Mouse (Mus musculus): ENCODE measurements at regions not wholly inside any gene's neighbourhood (a gene's known extent, or its start where the extent isn't known, plus 50 kb on each side); places are given as distances from the start of the nearest gene placed in this dataset.

DNA sequence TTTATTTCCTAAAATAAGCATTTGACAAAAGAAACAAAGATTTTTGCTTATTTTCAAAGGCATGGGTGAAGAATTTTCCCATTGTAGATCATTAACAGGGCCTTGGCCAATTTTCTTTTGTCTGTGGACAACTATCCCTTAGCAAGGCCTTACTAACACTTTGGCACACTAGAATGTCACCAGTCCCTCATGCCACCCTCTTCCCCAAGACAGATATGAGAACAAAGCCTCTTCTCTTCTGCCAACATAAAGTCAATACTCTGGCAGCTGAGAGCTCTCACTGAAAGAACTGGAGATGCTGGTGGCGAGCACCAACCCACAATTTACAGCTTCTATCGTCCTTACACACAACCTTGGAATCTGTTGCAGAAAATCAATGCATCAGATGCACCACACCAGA is 215.1 kb upstream of the Tmeff2 start:
- Histone ChIP-seq H3K27me3 (ENCODE audit: control insufficient read depth, insufficient read depth, low read length) (no peaks in the 10 kb centered on the region), H3K36me3 (ENCODE audit: control insufficient read depth, insufficient read depth, low read length) (no peaks in the 10 kb centered on the region), H3K4me1 (ENCODE audit: control insufficient read depth, insufficient read depth, low read length) (no peaks in the 10 kb centered on the region), H3K4me2 (ENCODE audit: low read depth, severe bottlenecking) (no peak overlapping the region), H3K27ac (replicated peaks; ENCODE audit: low read depth, low read length) (no peak overlapping the region), H3K9me3 (ENCODE audit: control insufficient read depth, low read length) (no peaks in the 10 kb centered on the region), H3K4me3 (ENCODE audit: low read depth, low read length) (no peak overlapping the region), H3K9ac (ENCODE audit: low read length) (no peak overlapping the region)
- DNase-seq (ENCODE audit: low spot score): no peak
- no peak for ATAC-seq (ENCODE audit: insufficient number of reproducible peaks, low FRiP score, low TSS enrichment, low read depth)
- 85% methylated on average over 2 of the region's 2 CpGs for WGBS

DNA sequence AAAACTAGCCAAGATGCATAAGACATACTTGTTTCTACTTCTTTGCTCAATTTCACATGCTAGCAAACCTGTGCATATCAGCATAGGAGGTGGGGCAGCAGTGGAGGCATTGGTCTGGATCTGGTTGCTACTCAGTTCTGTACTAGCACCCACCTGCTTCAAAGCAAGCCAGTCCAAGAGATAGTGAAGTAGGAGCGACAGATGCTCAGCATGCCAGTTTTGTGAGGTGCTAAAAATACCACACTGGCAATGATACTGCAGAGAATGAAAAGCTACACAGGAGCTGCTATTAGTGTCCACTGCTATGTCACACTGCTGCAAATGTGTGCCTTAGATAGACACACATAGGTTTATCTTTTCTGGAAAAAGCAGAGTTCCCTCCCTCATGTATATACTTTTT is 203.5 kb upstream of the Tmeff2 start:
- Histone ChIP-seq H3K36me3 (ENCODE audit: control insufficient read depth, insufficient read depth, low read length) (no peaks in the 10 kb centered on the region), H3K4me3 (ENCODE audit: low read depth, low read length) (no peak overlapping the region), H3K4me1 (ENCODE audit: control insufficient read depth, insufficient read depth, low read length) (no peaks in the 10 kb centered on the region), H3K27ac (replicated peaks; ENCODE audit: low read depth, low read length) (no peak overlapping the region), H3K9me3 (ENCODE audit: control insufficient read depth, low read length) (no peaks in the 10 kb centered on the region), H3K27me3 (ENCODE audit: control insufficient read depth, insufficient read depth, low read length) (no peaks in the 10 kb centered on the region), H3K4me2 (ENCODE audit: low read depth, severe bottlenecking) (no peak overlapping the region), H3K9ac (ENCODE audit: low read length) (no peak overlapping the region)
- no peak for DNase-seq (ENCODE audit: low spot score)
- ATAC-seq (ENCODE audit: insufficient number of reproducible peaks, low FRiP score, low TSS enrichment, low read depth): no peak
- WGBS: 80% methylated on average over 1 of the region's 1 CpGs

DNA sequence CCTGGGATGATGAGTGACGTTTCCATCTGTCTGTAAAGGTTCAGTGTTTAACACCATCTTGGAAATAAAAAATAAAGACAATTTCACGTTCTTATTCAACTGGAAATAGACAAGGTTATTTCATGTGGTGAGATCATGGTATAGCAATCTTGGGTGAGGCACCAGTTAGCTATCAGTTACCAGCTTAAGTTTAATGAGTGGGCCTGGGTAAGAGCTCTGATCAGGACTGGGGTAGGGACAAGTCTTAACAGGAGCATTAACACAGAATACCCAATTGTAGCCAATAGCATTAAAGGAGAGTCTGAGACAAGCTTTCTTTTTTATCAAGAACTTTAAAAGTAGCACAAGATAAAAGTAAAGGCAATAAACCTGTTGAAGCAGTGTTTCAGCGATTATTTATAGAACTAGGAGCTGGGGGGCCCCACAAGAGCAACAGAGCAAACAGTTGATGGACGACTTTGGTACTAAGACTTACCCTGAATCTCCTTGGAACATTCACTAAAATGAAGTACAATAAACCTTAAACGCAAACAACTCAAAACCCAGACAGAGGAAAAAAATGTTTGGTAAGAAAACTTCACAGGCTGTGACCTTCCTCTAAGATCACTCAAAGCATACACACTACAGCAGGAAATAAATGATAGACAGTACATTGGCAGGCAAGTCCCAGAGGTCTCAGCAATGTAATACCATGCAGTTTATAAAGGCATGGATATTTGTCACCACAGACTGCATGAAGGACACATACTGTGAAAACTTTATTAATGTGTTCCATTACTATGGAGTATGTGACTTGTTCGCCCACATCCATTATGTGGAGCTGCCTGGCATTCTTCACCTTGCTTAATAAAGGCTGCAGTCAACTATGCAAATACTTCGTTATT is 202.9 kb upstream of the Tmeff2 start:
- 74% methylated on average over 7 of the region's 7 CpGs for WGBS
- Histone ChIP-seq H3K36me3 (ENCODE audit: control insufficient read depth, insufficient read depth, low read length) (no peaks in the 10 kb centered on the region), H3K27ac (replicated peaks; ENCODE audit: low read depth, low read length) (no peak overlapping the region), H3K9me3 (ENCODE audit: control insufficient read depth, low read length) (no peaks in the 10 kb centered on the region), H3K4me1 (ENCODE audit: control insufficient read depth, insufficient read depth, low read length) (no peaks in the 10 kb centered on the region), H3K9ac (ENCODE audit: low read length) (no peak overlapping the region), H3K4me3 (ENCODE audit: low read depth, low read length) (no peak overlapping the region), H3K27me3 (ENCODE audit: control insufficient read depth, insufficient read depth, low read length) (no peaks in the 10 kb centered on the region), H3K4me2 (ENCODE audit: low read depth, severe bottlenecking) (no peak overlapping the region)
- no peak for DNase-seq (ENCODE audit: low spot score)
- no peak for ATAC-seq (ENCODE audit: insufficient number of reproducible peaks, low FRiP score, low TSS enrichment, low read depth)

DNA sequence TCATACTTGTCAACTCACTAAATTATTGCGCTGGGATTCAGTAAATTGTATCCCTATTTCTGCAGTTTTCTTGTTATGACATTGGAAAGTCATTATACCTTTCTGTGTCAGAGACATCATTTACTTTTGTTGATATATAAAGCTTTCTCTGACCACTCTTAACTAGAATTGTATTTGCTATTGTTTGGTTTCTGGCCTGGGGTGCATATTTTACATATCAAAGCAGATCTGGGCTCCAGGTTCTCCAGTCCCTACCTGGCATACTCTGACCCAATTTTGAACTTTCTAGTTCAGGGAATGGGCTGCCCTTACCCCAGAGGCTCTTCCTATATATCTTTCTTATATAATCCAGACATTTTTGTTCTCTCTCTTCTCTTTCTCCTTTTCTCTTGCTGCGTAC is 195.8 kb upstream of the Tmeff2 start:
- H3K9me3 ChIP-seq (ENCODE audit: control insufficient read depth, low read length): no peaks in the 10 kb centered on the region
- no peaks in the 10 kb centered on the region for H3K4me1 ChIP-seq (ENCODE audit: control insufficient read depth, insufficient read depth, low read length)
- H3K27ac ChIP-seq (replicated peaks; ENCODE audit: low read depth, low read length): no peak overlapping the region
- no peak overlapping the region for H3K4me3 ChIP-seq (ENCODE audit: low read depth, low read length)
- H3K4me2 ChIP-seq (ENCODE audit: low read depth, severe bottlenecking): no peak overlapping the region
- no peaks in the 10 kb centered on the region for H3K27me3 ChIP-seq (ENCODE audit: control insufficient read depth, insufficient read depth, low read length)
- H3K9ac ChIP-seq (ENCODE audit: low read length): no peak overlapping the region
- no peaks in the 10 kb centered on the region for H3K36me3 ChIP-seq (ENCODE audit: control insufficient read depth, insufficient read depth, low read length)
- WGBS: 90% methylated on average over 2 of the region's 2 CpGs
- no peak for ATAC-seq (ENCODE audit: insufficient number of reproducible peaks, low FRiP score, low TSS enrichment, low read depth)
- DNase-seq (ENCODE audit: low spot score): no peak

GRCm38 (mm10) chr1:50745049-50745448 is 155.4 kb upstream of the Tmeff2 start:
- no peaks in the 10 kb centered on the region for H3K27me3 ChIP-seq (ENCODE audit: control insufficient read depth, insufficient read depth, low read length)
- ATAC-seq (ENCODE audit: insufficient number of reproducible peaks, low FRiP score, low TSS enrichment, low read depth) (no peak), DNase-seq (ENCODE audit: low spot score) (no peak)
- H3K4me2 ChIP-seq (ENCODE audit: low read depth, severe bottlenecking): no peak overlapping the region
- no peak overlapping the region for H3K27ac ChIP-seq (replicated peaks; ENCODE audit: low read depth, low read length)
- no peaks in the 10 kb centered on the region for H3K4me1 ChIP-seq (ENCODE audit: control insufficient read depth, insufficient read depth, low read length)
- 78% methylated on average over 5 of the region's 5 CpGs for WGBS
- H3K9me3 ChIP-seq (ENCODE audit: control insufficient read depth, low read length): no peaks in the 10 kb centered on the region
- H3K36me3 ChIP-seq (ENCODE audit: control insufficient read depth, insufficient read depth, low read length): no peaks in the 10 kb centered on the region
- no peak overlapping the region for H3K9ac ChIP-seq (ENCODE audit: low read length)
- H3K4me3 ChIP-seq (ENCODE audit: low read depth, low read length): no peak overlapping the region

GRCm38 (mm10) chr1:50770211-50770610 is 130.2 kb upstream of the Tmeff2 start:
- DNase-seq (ENCODE audit: low spot score): no peak
- H3K4me2 ChIP-seq (ENCODE audit: low read depth, severe bottlenecking): no peak overlapping the region
- H3K9ac ChIP-seq (ENCODE audit: low read length): no peak overlapping the region
- H3K9me3 ChIP-seq (ENCODE audit: control insufficient read depth, low read length): no peaks in the 10 kb centered on the region
- H3K36me3 ChIP-seq (ENCODE audit: control insufficient read depth, insufficient read depth, low read length): no peaks in the 10 kb centered on the region
- H3K4me3 ChIP-seq (ENCODE audit: low read depth, low read length): no peak overlapping the region
- no peak for ATAC-seq (ENCODE audit: insufficient number of reproducible peaks, low FRiP score, low TSS enrichment, low read depth)
- H3K4me1 ChIP-seq (ENCODE audit: control insufficient read depth, insufficient read depth, low read length): no peaks in the 10 kb centered on the region
- H3K27ac ChIP-seq (replicated peaks; ENCODE audit: low read depth, low read length): no peak overlapping the region
- no peaks in the 10 kb centered on the region for H3K27me3 ChIP-seq (ENCODE audit: control insufficient read depth, insufficient read depth, low read length)

DNA sequence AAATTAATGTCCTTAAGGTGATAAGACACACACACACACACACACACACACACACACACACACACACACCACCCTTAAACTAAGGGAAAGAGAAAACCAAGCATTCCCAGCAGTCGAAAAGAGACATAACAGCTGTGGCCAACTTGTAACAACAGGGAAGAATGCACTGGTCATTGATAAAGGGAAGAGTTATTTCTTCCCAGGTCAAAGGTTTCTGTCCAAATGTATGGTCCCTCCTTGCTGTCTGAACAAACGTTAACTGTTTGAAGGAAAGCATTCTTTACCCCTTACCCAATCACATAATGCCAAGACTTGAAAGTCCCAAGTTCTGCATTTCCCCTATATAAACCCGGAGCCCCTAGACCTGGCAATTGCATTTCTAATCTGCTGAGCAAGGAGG is 105.2 kb upstream of the Tmeff2 start:
- no peak for ATAC-seq (ENCODE audit: insufficient number of reproducible peaks, low FRiP score, low TSS enrichment, low read depth)
- no peaks in the 10 kb centered on the region for H3K36me3 ChIP-seq (ENCODE audit: control insufficient read depth, insufficient read depth, low read length)
- H3K4me3 ChIP-seq (ENCODE audit: low read depth, low read length): no peak overlapping the region
- no peaks in the 10 kb centered on the region for H3K4me1 ChIP-seq (ENCODE audit: control insufficient read depth, insufficient read depth, low read length)
- H3K9ac ChIP-seq (ENCODE audit: low read length): no peak overlapping the region
- H3K27ac ChIP-seq (replicated peaks; ENCODE audit: low read depth, low read length): no peak overlapping the region
- H3K27me3 ChIP-seq (ENCODE audit: control insufficient read depth, insufficient read depth, low read length): no peaks in the 10 kb centered on the region
- WGBS: 45% methylated on average over 3 of the region's 3 CpGs
- no peak for DNase-seq (ENCODE audit: low spot score)
- H3K9me3 ChIP-seq (ENCODE audit: control insufficient read depth, low read length): no peaks in the 10 kb centered on the region
- no peak overlapping the region for H3K4me2 ChIP-seq (ENCODE audit: low read depth, severe bottlenecking)

DNA sequence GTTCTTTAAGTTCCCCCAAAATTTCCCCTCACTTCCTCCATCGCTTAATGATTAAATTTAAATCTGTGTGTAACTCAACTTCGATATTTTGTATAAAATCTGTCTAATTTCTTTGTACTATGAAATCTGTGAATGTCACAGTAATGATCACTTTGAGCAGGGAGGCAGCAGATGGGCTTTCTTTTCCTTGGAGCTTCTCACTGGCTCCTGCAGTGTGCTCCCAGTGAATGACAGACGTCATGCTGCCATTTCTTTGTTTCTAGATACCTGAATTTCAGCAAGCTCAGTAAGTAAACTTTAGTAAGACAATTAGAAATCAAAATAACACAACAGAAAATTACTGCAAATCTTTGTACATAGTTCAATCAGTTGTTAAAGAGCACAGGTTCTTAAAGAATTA is 102.3 kb upstream of the Tmeff2 start:
- Histone ChIP-seq H3K27me3 (ENCODE audit: control insufficient read depth, insufficient read depth, low read length) (no peaks in the 10 kb centered on the region), H3K4me2 (ENCODE audit: low read depth, severe bottlenecking) (no peak overlapping the region), H3K9ac (ENCODE audit: low read length) (no peak overlapping the region), H3K4me1 (ENCODE audit: control insufficient read depth, insufficient read depth, low read length) (no peaks in the 10 kb centered on the region), H3K4me3 (ENCODE audit: low read depth, low read length) (no peak overlapping the region), H3K27ac (replicated peaks; ENCODE audit: low read depth, low read length) (no peak overlapping the region), H3K36me3 (ENCODE audit: control insufficient read depth, insufficient read depth, low read length) (no peaks in the 10 kb centered on the region), H3K9me3 (ENCODE audit: control insufficient read depth, low read length) (no peaks in the 10 kb centered on the region)
- no peak for ATAC-seq (ENCODE audit: insufficient number of reproducible peaks, low FRiP score, low TSS enrichment, low read depth)
- no peak for DNase-seq (ENCODE audit: low spot score)
- WGBS: 72% methylated on average over 3 of the region's 3 CpGs

- Histone ChIP-seq H3K9me3 (ENCODE audit: control insufficient read depth, low read length) (no peaks in the 10 kb centered on the region), H3K4me3 (ENCODE audit: low read depth, low read length) (no peak overlapping the region), H3K27me3 (ENCODE audit: control insufficient read depth, insufficient read depth, low read length) (no peaks in the 10 kb centered on the region), H3K9ac (ENCODE audit: low read length) (no peak overlapping the region), H3K36me3 (ENCODE audit: control insufficient read depth, insufficient read depth, low read length) (no peaks in the 10 kb centered on the region), H3K4me2 (ENCODE audit: low read depth, severe bottlenecking) (no peak overlapping the region), H3K27ac (replicated peaks; ENCODE audit: low read depth, low read length) (no peak overlapping the region), H3K4me1 (ENCODE audit: control insufficient read depth, insufficient read depth, low read length) (no peaks in the 10 kb centered on the region)
- ATAC-seq (ENCODE audit: insufficient number of reproducible peaks, low FRiP score, low TSS enrichment, low read depth): no peak
- WGBS: 76% methylated on average over 1 of the region's 1 CpGs
- no peak for DNase-seq (ENCODE audit: low spot score)
Observed at GRCm38 (mm10) chr1:50806321-50806720, 94.1 kb upstream of the Tmeff2 start.

Measured in limb, embryonic 11.5 days (tissue).